Mouse (Mus musculus): ENCODE measurements around the gene Grhl3. TPM values are rescaled to one million over a fixed set of nuclear protein-coding genes. Genes with fewer than 3 reads are reported as not detected.
A peak's percentile ranks its signal among the peaks of the same experiment; 100 is the strongest.

Grhl3 gene
- polyA plus RNA-seq, 1 experiment from 2014 or later: 4.3 TPM

DNA sequence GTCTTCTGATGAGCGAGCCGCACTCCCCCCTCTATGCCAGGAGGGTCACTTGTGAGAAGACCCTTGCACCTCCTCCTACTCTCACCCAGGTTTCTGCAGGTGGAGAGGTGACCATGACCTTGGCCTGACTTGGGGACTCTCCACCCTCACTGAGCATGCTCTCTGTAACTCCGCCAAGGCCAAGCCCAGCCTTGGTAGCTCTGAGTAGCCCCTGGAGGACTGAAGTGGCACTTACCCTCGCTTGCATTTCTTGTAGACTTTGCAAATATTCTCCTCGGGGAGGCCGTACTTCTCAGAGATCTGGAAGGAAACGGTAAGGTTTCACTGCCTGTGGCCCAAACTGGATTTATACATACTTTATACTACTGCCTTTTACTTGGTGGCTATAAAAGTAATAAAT lies 27.4 kb downstream of the Grhl3 start:
- Histone ChIP-seq H3K36me3 (no peaks in the 10 kb centered on the region), H3K9me3 (no peaks in the 10 kb centered on the region), H3K27me3 (no peaks in the 10 kb centered on the region), H3K9ac (no peak overlapping the region), H3K4me2 (peak overlapping the region; percentile 10; the same call in 1 of the 2 replicates), H3K4me1 (peaks cover 59% of the 10 kb centered on the region), H3K4me3 (no peak overlapping the region), H3K27ac (peak overlapping the region; percentile 90)
- 58% methylated on average over 7 of the region's 7 CpGs for WGBS
- ATAC-seq (ENCODE audit: borderline replicate concordance, extremely low read depth, low FRiP score, low TSS enrichment): peak; percentile 57

DNA sequence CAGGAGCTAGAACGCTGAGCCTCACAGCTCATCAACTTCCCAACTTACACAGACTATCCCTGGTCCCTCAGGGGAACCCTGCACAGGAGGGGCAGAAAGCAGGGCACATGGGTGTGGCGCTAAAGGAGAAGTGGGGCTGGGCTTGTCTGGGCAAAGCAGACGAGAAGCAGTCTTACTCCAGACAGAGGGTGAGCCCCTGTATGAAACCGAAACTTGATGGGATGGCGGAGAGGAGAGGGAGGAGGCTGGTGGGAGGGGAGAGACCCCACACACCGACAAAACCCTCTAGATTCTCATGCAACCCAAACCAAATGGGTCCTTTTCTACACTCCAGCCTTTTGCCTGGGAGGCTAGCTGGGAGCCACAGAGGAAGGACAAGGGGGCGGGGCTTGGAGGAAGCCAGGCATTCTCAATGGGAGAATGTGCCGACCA lies 28.3 kb downstream of the Grhl3 start:
- peak overlapping the region; percentile 90 for H3K27ac ChIP-seq
- WGBS: 9% methylated on average over 8 of the region's 8 CpGs
- H3K27me3 ChIP-seq: no peaks in the 10 kb centered on the region
- no peaks in the 10 kb centered on the region for H3K36me3 ChIP-seq
- H3K9me3 ChIP-seq: no peaks in the 10 kb centered on the region
- H3K4me2 ChIP-seq: peak overlapping the region; percentile 53
- peak; percentile 44; the same call in 1 of the 2 replicates for ATAC-seq (ENCODE audit: borderline replicate concordance, extremely low read depth, low FRiP score, low TSS enrichment)
- peaks cover 59% of the 10 kb centered on the region for H3K4me1 ChIP-seq
- H3K9ac ChIP-seq: peak overlapping the region; percentile 18; the same call in 1 of the 2 replicates
- peak overlapping the region; percentile 30 for H3K4me3 ChIP-seq

DNA sequence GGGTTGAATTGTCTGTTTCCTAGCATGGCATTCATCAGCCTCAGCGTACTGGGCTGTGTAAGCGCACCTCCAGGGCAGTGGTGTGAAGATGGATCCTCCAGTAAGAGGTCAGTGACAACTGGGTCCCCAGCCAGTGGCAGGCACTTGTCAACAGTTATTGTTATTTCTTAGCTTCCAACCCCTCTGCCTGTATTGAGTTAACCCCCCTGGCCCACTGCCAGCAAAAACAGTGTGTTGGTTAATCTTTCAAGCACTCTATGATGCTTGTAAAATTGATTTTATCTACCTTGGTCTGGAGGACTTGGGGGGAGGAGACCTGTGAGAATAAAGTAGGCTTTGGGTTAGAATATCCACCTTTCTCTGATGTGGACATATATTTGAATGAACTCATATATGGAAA lies 29.1 kb downstream of the Grhl3 start:
- ATAC-seq (ENCODE audit: borderline replicate concordance, extremely low read depth, low FRiP score, low TSS enrichment): no peak
- no peak overlapping the region for H3K4me2 ChIP-seq
- no peaks in the 10 kb centered on the region for H3K9me3 ChIP-seq
- no peak overlapping the region for H3K4me3 ChIP-seq
- 0 out of 2 replicates have a peak overlapping the region, but pooled peaks have one; percentile 90 for H3K27ac ChIP-seq
- H3K27me3 ChIP-seq: no peaks in the 10 kb centered on the region
- H3K36me3 ChIP-seq: no peaks in the 10 kb centered on the region
- 52% methylated on average over 2 of the region's 2 CpGs for WGBS
- H3K9ac ChIP-seq: no peak overlapping the region
- peaks cover 51% of the 10 kb centered on the region for H3K4me1 ChIP-seq

DNA sequence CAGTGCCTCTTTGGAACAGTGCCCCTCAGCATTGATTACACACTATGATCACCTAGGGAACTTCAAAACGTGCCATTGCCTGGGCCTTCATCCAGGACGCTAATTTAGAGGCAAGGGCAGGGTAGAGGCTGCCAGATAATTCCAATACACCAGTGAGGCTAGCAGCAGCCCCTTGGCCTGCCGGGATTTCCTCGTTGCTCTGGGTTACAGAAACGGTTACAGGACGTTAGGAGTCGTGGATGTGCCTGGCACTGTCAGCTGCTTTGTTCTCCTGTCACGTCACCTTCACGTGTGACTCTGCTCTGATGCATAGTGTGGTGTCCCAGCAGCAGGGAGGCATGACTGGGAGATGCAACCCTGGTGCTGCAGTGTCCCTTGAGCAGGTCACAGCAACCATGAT lies 33.4 kb downstream of the Grhl3 start:
- Histone ChIP-seq H3K4me3 (no peak overlapping the region), H3K4me2 (no peak overlapping the region), H3K27ac (no peak overlapping the region), H3K4me1 (peaks cover 12% of the 10 kb centered on the region), H3K36me3 (no peaks in the 10 kb centered on the region), H3K9ac (no peak overlapping the region), H3K27me3 (no peaks in the 10 kb centered on the region), H3K9me3 (no peaks in the 10 kb centered on the region)
- whole genome bisulfite sequencing: 61% methylated on average over 9 of the region's 9 CpGs
- no peak for ATAC-seq (ENCODE audit: borderline replicate concordance, extremely low read depth, low FRiP score, low TSS enrichment)

DNA sequence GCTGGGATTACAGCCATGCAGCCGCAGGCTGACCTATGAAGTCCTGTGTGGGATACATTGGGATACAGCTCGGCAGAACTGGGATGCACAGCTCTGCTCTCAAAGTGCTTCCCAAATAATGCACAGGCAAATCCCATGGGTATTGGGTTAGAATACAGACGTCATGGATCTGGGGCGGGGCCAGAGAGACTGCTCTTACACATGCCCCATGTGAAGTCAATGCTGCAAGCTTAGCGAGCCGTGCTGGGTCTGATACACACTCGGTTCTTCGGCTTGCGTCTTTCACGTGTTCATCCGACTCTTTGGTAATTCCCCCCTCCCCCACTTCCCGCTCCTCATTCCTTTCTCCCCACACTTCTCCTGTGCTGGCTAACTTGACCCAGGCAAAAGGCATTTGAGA lies 34.4 kb downstream of the Grhl3 start:
- ATAC-seq (ENCODE audit: borderline replicate concordance, extremely low read depth, low FRiP score, low TSS enrichment): no peak

DNA sequence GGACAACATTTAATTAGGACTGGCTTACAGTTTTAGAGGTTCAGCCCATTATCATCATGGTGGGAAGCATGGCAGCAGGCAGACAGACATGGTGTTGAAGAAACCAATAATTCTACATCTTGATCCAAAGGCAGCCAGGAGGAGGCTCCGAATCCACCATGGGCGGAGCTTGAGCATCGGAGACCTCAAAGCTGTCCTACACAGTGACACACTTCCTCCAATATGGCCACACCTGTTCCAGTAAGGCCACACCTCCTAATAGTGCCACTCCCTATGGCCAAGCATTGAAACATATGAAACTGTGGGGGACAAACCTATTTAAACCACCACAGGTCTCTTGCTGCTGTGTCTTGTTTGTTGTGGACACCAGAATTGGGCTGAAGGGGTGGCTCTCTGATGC lies 38.4 kb downstream of the Grhl3 start:
- 99% methylated on average over 3 of the region's 3 CpGs for WGBS
- Histone ChIP-seq H3K4me2 (no peak overlapping the region), H3K9me3 (no peaks in the 10 kb centered on the region), H3K27me3 (no peaks in the 10 kb centered on the region), H3K36me3 (no peaks in the 10 kb centered on the region), H3K4me1 (no peaks in the 10 kb centered on the region), H3K9ac (no peak overlapping the region), H3K27ac (no peak overlapping the region), H3K4me3 (no peak overlapping the region)
- no peak for ATAC-seq (ENCODE audit: borderline replicate concordance, extremely low read depth, low FRiP score, low TSS enrichment)

More for the DNA sequence above, 34.4 kb downstream of the Grhl3 start:
- Histone ChIP-seq H3K27ac (no peak overlapping the region), H3K4me3 (no peak overlapping the region), H3K4me2 (no peak overlapping the region), H3K9ac (no peak overlapping the region), H3K36me3 (no peaks in the 10 kb centered on the region), H3K9me3 (no peaks in the 10 kb centered on the region), H3K4me1 (peaks cover 2% of the 10 kb centered on the region; the same call in 1 of the 2 replicates), H3K27me3 (no peaks in the 10 kb centered on the region)
- WGBS: 76% methylated on average over 12 of the region's 12 CpGs

DNA sequence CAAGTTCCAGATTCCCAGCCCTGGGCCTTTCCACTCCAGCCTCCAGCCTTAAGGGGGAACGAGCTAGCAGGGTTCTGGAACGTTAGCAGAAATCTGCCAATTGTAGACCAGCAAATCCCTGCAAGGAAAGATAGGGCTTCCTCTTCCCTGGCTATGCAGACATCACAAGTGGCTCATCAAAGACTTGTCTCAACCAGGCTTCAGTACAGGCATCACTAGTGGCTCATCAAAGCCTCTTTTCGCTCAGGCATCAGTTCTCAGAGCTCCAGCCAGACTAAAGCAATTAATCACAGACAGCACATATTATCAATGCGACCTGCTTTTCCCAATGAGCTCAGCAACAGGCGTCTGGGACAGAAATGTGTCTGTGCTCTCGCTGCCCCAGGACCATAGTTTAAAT lies 40.4 kb downstream of the Grhl3 start:
- H3K27ac ChIP-seq: no peak overlapping the region
- no peak overlapping the region for H3K4me2 ChIP-seq
- 63% methylated on average over 6 of the region's 6 CpGs for WGBS
- no peak overlapping the region for H3K4me3 ChIP-seq
- no peak overlapping the region for H3K9ac ChIP-seq
- no peak for ATAC-seq (ENCODE audit: borderline replicate concordance, extremely low read depth, low FRiP score, low TSS enrichment)
- H3K36me3 ChIP-seq: no peaks in the 10 kb centered on the region
- no peaks in the 10 kb centered on the region for H3K4me1 ChIP-seq
- no peaks in the 10 kb centered on the region for H3K9me3 ChIP-seq
- H3K27me3 ChIP-seq: no peaks in the 10 kb centered on the region

DNA sequence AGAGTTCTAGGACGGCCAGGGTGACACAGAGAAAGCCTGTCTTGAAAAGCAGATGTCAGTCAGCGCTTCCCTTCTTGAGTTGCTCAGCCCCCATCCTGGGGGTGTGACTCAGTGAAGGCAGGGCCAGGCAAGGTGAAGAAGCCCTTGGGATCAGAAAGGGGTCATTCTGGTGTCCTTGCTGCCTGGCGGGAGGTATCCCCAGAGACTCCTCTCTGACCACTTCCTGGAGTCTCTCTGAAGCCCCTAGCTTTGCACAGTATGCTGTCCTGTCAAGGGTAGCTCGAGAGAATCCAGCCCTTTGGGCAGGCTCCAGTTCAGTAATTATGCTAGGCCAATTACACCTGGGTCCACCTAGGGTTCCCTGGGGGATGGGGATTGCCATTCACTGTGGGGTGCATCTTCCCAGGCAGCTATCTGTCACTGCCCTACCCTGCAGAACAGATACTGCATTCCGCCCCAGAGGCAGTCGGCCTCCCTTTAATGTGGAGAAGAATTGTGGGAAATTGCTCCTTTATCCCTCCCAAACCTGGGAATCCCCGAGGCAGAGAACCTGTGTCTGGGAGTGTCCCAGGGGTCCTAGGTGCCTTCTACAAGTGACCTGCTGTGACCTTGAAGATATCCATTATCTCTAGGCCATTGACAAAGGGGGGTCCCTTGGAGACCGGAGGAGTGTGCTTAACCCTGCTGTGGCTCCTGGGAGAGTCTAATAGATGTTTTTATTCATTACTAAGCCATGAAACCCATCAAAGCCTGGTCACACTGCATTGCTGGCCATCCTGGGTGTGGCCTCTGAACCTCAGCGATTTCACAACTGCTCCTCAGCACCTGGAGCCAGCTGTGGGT lies 41.4 kb downstream of the Grhl3 start:
- no peak overlapping the region for H3K27ac ChIP-seq
- 51% methylated on average over 9 of the region's 9 CpGs for WGBS
- H3K4me2 ChIP-seq: no peak overlapping the region
- no peak for ATAC-seq (ENCODE audit: borderline replicate concordance, extremely low read depth, low FRiP score, low TSS enrichment)
- H3K27me3 ChIP-seq: no peaks in the 10 kb centered on the region
- no peaks in the 10 kb centered on the region for H3K36me3 ChIP-seq
- H3K9ac ChIP-seq: no peak overlapping the region
- H3K4me3 ChIP-seq: no peak overlapping the region
- no peaks in the 10 kb centered on the region for H3K4me1 ChIP-seq
- H3K9me3 ChIP-seq: no peaks in the 10 kb centered on the region

DNA sequence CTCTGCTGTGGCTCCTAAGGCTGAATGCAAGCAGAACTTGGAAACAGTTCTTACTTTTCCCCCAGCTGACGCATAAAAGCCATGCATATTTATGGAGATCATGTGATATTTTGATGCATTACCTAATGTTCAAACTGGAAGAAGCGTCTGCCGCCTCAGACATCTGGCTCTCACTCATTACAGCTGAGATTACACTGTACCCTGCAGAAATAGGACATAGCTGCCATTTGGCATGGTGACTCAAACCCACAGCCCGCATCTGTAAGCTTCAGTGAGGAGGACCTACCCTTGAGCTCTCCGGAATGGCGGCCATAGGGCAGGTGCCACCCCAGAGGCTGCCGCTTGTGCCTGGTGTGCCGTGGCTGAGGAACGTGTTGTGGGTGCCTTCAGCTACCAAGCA lies 42.2 kb downstream of the Grhl3 start:
- WGBS: 89% methylated on average over 9 of the region's 9 CpGs

DNA sequence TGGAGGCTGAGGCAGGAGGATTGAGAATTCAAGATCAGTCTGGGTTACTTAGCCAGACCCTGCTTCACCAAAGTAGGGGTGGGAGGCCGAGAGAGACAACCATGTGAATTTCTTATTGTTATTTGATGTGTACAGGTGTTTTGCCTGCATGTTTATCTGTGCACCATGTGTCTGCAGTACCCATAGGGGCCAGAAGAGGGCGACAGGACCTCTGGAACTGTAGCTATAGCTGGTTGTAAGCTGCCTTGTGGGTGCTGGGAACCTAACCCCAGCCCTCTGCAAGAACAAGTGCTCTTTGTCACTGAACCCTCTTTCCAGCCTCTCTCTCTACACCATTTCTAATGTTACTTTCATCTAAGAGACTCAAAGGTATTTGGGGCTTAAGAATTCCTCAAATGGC lies 43.2 kb downstream of the Grhl3 start:
- peaks cover 3% of the 10 kb centered on the region; the same call in 1 of the 2 replicates for H3K4me1 ChIP-seq
- H3K27ac ChIP-seq: no peak overlapping the region

More for the DNA sequence above, 42.2 kb downstream of the Grhl3 start:
- H3K36me3 ChIP-seq: no peaks in the 10 kb centered on the region
- H3K4me1 ChIP-seq: no peaks in the 10 kb centered on the region
- H3K4me2 ChIP-seq: no peak overlapping the region
- no peak for ATAC-seq (ENCODE audit: borderline replicate concordance, extremely low read depth, low FRiP score, low TSS enrichment)
- no peak overlapping the region for H3K4me3 ChIP-seq
- H3K27ac ChIP-seq: no peak overlapping the region
- H3K27me3 ChIP-seq: no peaks in the 10 kb centered on the region
- no peak overlapping the region for H3K9ac ChIP-seq
- H3K9me3 ChIP-seq: no peaks in the 10 kb centered on the region

DNA sequence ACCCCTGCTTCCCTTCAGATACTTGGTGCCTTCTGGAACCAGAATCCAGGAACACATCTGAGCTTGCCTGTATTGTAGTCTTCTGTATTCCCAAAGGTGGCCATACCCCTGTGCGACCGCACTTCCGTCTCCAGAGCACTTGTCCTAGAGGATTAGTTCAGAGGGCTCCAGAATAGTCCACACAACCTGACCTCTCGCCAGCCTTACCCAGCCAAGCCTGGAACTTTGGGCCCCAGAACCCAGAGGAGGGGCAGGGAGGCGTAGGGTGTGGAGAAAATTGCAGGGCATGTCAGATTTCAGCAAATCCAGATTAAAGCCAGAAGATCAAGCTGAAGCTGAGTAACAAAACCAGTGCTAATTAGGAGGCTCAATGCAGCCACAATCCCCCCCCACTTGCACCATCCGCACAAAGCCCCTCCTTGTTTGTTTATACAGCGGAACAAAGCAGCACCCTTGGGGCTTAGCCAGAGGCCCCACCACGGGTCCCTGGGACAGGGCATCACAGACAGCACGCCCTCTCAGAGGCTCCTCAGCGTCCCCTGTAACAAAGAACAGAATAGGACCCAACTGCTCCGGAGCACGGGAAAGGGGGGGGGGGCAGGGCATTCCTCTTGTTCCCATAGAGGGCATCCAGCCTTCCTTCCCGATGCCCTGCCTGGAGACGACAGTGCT lies 47.3 kb downstream of the Grhl3 start:
- H3K9ac ChIP-seq: no peak overlapping the region
- H3K27me3 ChIP-seq: no peaks in the 10 kb centered on the region
- peaks cover 10% of the 10 kb centered on the region for H3K4me1 ChIP-seq
- H3K9me3 ChIP-seq: no peaks in the 10 kb centered on the region
- no peak; the same call in 1 of the 2 replicates for ATAC-seq (ENCODE audit: borderline replicate concordance, extremely low read depth, low FRiP score, low TSS enrichment)
- WGBS: 39% methylated on average over 14 of the region's 14 CpGs
- no peak overlapping the region for H3K4me3 ChIP-seq
- H3K36me3 ChIP-seq: no peaks in the 10 kb centered on the region
- no peak overlapping the region for H3K4me2 ChIP-seq
- no peak overlapping the region for H3K27ac ChIP-seq

More for the DNA sequence above, 43.2 kb downstream of the Grhl3 start:
- Histone ChIP-seq H3K4me2 (no peak overlapping the region), H3K27me3 (no peaks in the 10 kb centered on the region), H3K4me3 (no peak overlapping the region), H3K36me3 (no peaks in the 10 kb centered on the region), H3K9me3 (no peaks in the 10 kb centered on the region), H3K9ac (no peak overlapping the region)
- ATAC-seq (ENCODE audit: borderline replicate concordance, extremely low read depth, low FRiP score, low TSS enrichment): no peak
- WGBS: 60% methylated on average over 2 of the region's 2 CpGs

DNA sequence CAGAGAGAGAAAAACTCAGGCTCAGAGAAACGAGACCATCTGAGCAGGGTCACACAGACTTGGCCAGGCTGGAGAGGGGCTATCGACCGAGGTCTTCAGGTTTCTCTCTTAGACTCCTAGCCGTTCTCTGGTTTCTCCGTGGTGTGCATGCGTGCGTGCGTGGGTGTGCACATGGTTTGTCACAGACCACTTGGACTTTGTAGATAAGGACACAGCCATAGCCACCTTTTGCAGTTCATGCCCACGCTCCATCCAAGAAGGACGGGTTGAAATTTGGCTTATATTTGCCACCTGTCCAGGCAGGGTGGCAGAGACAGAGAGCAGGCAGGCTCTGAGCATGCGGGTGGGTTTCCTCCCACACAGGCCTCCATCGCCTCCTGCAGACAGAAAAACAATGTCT lies 48.4 kb downstream of the Grhl3 start:
- Histone ChIP-seq H3K9me3 (no peaks in the 10 kb centered on the region), H3K4me3 (no peak overlapping the region), H3K27ac (peak overlapping the region; percentile 62), H3K36me3 (no peaks in the 10 kb centered on the region), H3K9ac (no peak overlapping the region), H3K4me1 (peaks cover 10% of the 10 kb centered on the region), H3K27me3 (no peaks in the 10 kb centered on the region), H3K4me2 (no peak overlapping the region)
- ATAC-seq (ENCODE audit: borderline replicate concordance, extremely low read depth, low FRiP score, low TSS enrichment): no peak
- 61% methylated on average over 12 of the region's 12 CpGs for WGBS
